Mouse (Mus musculus): ENCODE measurements around the gene Fbxo41.

- TF ChIP-seq POLR2A (IDR thresholded peaks at IDR 0.05; ENCODE audit: extremely low read depth, insufficient read depth, low read length) (no peak), CTCF (IDR thresholded peaks at IDR 0.05; ENCODE audit: low read depth, low read length) (no peak)
Observed at GRCm38 (mm10) chr6:85436631-85437030, 66.2 kb downstream of the Fbxo41 start.

All from liver, adult 2 months (tissue).